Mouse (Mus musculus): ENCODE data around the gene Fhdc1. TPM values are rescaled to one million over a fixed set of nuclear protein-coding genes. Genes with fewer than 3 reads are reported as not detected.

Fhdc1 gene
- polyA plus RNA-seq, 1 experiment from 2014 or later: 5.8 TPM

DNA sequence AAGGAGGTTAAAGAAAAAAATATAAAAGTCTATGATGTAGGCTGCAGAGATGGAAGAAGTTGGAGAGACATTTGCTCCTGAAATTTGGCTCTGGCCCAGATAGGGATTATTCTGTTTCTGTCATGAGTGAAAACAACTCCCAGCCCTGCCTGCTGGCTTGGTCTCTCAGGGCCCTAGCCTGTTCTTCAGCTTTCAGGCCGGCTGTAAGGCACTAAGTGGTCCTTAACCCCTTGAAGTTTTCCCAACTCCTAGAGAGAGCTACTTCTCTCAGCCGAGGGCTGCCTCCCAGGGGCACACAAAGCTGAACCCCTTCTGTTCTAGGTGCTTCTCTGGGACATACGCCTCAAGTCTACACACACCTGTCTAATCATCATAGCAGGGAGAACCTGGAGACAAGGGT lies 7.7 kb downstream of the Fhdc1 start:
- no peaks in the 10 kb centered on the region for H3K36me3 ChIP-seq
- no peak for ATAC-seq (ENCODE audit: low FRiP score)
- no peak overlapping the region for H3K9ac ChIP-seq
- WGBS: 56% methylated on average over 3 of the region's 3 CpGs
- H3K4me2 ChIP-seq (replicated peaks): no peak overlapping the region
- no peaks in the 10 kb centered on the region for H3K9me3 ChIP-seq (replicated peaks)
- peaks cover 13% of the 10 kb centered on the region for H3K27me3 ChIP-seq
- no peak overlapping the region for H3K4me3 ChIP-seq
- H3K27ac ChIP-seq: no peak overlapping the region
- H3K4me1 ChIP-seq: 0 out of 2 replicates have a peak, but pooled peaks cover 4% of the 10 kb centered on the region

DNA sequence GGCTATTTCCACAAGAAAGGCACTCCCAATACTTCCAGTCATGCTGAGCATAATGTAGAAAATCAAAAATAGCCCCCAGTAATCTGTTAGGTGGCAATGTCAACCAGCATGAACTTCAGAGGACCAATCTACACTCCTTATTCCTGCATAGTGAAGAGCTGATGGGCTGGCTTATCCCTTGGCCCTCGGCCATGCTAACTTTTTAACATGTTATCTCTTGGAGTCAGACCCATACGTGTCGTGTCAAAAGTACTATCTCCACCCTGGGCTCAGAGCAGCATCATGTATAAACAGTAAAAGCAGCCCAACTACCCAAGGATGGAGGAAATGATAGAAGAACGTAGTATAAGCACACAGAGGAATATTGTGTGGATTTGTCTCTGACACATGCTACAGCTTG lies 9.1 kb downstream of the Fhdc1 start:
- no peak overlapping the region for H3K27ac ChIP-seq
- H3K4me1 ChIP-seq: 0 out of 2 replicates have a peak, but pooled peaks cover 4% of the 10 kb centered on the region
- H3K36me3 ChIP-seq: no peaks in the 10 kb centered on the region
- 0 out of 2 replicates have a peak, but pooled peaks cover 5% of the 10 kb centered on the region for H3K27me3 ChIP-seq
- no peak overlapping the region for H3K4me3 ChIP-seq
- H3K9me3 ChIP-seq (replicated peaks): no peaks in the 10 kb centered on the region
- H3K4me2 ChIP-seq (replicated peaks): no peak overlapping the region
- ATAC-seq (ENCODE audit: low FRiP score): no peak
- 85% methylated on average over 4 of the region's 4 CpGs for WGBS
- no peak overlapping the region for H3K9ac ChIP-seq

DNA sequence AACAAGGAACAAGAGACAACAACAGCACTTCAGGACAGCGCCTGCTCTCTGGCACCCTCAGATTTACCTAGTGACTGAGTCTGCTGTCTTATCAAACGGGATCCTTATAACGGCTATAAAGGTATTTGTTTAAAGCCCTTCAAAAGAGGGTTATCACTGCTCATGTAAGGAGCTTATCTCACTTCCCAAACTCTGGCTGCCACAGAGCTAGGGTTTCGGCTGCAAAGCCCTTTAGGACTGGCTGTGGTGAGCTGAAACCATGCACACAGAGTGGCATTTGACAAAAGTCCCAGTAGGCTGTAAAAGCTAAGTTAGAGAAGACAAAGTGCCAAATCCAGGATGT lies 12.1 kb downstream of the Fhdc1 start:
- Histone ChIP-seq H3K9me3 (replicated peaks) (no peaks in the 10 kb centered on the region), H3K9ac (no peak overlapping the region), H3K4me2 (replicated peaks) (no peak overlapping the region), H3K27me3 (no peaks in the 10 kb centered on the region), H3K27ac (no peak overlapping the region), H3K36me3 (no peaks in the 10 kb centered on the region), H3K4me1 (no peaks in the 10 kb centered on the region), H3K4me3 (no peak overlapping the region)
- ATAC-seq (ENCODE audit: low FRiP score): no peak
- WGBS: 52% methylated on average over 4 of the region's 4 CpGs

GRCm38 (mm10) chr3:84467419-84468110 lies 12.7 kb downstream of the Fhdc1 start:
- no peaks in the 10 kb centered on the region for H3K36me3 ChIP-seq
- no peak overlapping the region for H3K27ac ChIP-seq
- no peaks in the 10 kb centered on the region for H3K4me1 ChIP-seq
- 68% methylated on average over 10 of the region's 10 CpGs for WGBS
- no peak for ATAC-seq (ENCODE audit: low FRiP score)
- no peak overlapping the region for H3K9ac ChIP-seq
- H3K9me3 ChIP-seq (replicated peaks): no peaks in the 10 kb centered on the region
- no peak overlapping the region for H3K4me3 ChIP-seq
- no peaks in the 10 kb centered on the region for H3K27me3 ChIP-seq
- no peak overlapping the region for H3K4me2 ChIP-seq (replicated peaks)

- no peak for ATAC-seq (ENCODE audit: low FRiP score)
- 82% methylated on average over 6 of the region's 6 CpGs for WGBS
Measured at GRCm38 (mm10) chr3:84465822-84466500, 14.3 kb downstream of the Fhdc1 start.

GRCm38 (mm10) chr3:84461687-84462086 lies 18.5 kb downstream of the Fhdc1 start:
- Histone ChIP-seq H3K4me3 (no peak overlapping the region), H3K27me3 (peaks cover 4% of the 10 kb centered on the region; the same call in 1 of the 2 replicates), H3K9me3 (replicated peaks) (no peaks in the 10 kb centered on the region), H3K36me3 (no peaks in the 10 kb centered on the region), H3K27ac (peak overlapping the region; percentile 30; the same call in 1 of the 2 replicates), H3K4me2 (replicated peaks) (no peak overlapping the region), H3K4me1 (peaks cover 18% of the 10 kb centered on the region), H3K9ac (no peak overlapping the region)
- WGBS: 60% methylated on average over 1 of the region's 4 CpGs
- no peak for ATAC-seq (ENCODE audit: low FRiP score)

More at GRCm38 (mm10) chr3:84465822-84466500, 14.3 kb downstream of the Fhdc1 start:
- Histone ChIP-seq H3K9ac (no peak overlapping the region), H3K27ac (no peak overlapping the region), H3K4me2 (replicated peaks) (no peak overlapping the region), H3K4me3 (no peak overlapping the region), H3K4me1 (peaks cover 11% of the 10 kb centered on the region), H3K9me3 (replicated peaks) (no peaks in the 10 kb centered on the region), H3K36me3 (no peaks in the 10 kb centered on the region), H3K27me3 (no peaks in the 10 kb centered on the region)

GRCm38 (mm10) chr3:84460952-84461351 lies 19.3 kb downstream of the Fhdc1 start:
- H3K27ac ChIP-seq: peak overlapping the region; percentile 30; the same call in 1 of the 2 replicates
- no peak for ATAC-seq (ENCODE audit: low FRiP score)
- H3K9ac ChIP-seq: no peak overlapping the region
- WGBS: 27% methylated on average over 12 of the region's 12 CpGs
- peaks cover 4% of the 10 kb centered on the region; the same call in 1 of the 2 replicates for H3K27me3 ChIP-seq
- H3K4me3 ChIP-seq: no peak overlapping the region
- peaks cover 18% of the 10 kb centered on the region for H3K4me1 ChIP-seq
- H3K36me3 ChIP-seq: no peaks in the 10 kb centered on the region
- no peaks in the 10 kb centered on the region for H3K9me3 ChIP-seq (replicated peaks)
- no peak overlapping the region for H3K4me2 ChIP-seq (replicated peaks)

DNA sequence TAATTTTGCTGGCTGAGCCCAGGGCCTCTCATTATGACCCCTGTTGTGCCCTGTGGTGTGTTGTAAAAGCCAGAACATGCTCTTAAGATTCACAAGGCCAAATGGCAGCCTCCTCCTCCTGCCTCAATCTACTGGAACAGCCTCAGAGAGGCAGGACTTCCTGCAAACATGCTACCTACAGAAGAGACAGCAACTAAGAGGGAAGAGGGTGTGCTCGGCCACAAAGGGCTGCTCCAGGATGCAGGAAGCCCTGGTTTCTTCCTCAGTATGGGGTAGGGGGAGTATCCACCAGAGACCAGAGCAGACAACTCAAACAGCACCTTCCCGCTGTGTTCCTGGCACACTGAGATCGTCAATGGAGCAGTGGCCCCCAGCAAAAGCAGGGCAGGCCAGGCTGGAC lies 19.7 kb downstream of the Fhdc1 start:
- ATAC-seq (ENCODE audit: low FRiP score): no peak

DNA sequence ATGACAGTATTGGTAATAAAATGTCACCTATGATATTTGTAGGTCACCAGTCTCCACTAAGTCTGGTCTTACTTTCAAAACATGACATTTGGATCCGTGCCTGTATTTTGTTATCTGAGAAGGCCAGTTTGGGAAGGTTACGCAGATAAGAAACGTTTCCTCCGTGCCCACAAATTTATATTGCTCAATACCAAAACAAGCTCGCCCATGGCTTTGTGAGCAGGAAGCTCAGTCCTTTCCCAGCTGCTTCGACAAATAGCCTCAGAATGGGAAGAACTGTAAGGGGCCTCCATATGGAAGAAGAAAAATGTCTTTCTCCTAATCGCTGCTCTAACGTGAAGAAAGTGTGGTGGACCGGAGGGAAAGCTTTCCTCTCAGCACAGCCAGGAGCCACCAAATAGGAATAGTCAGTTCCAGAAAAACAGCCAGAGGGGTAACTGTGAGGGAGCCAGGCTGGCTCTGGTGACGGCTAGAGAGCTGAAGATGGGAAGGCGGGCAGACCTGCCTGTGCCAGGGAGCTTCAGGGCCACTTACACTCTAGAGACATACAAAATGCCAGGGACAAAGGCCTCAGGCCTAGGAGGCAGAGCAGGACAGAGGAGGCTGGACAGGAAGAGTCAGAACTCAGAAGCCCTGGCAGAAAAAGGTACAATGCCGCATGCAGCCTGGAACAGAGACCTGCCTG lies 24.4 kb downstream of the Fhdc1 start:
- Histone ChIP-seq H3K4me2 (replicated peaks) (no peak overlapping the region), H3K9ac (no peak overlapping the region), H3K4me3 (no peak overlapping the region), H3K27me3 (peaks cover 4% of the 10 kb centered on the region; the same call in 1 of the 2 replicates), H3K9me3 (replicated peaks) (no peaks in the 10 kb centered on the region), H3K36me3 (no peaks in the 10 kb centered on the region), H3K4me1 (peaks cover 6% of the 10 kb centered on the region), H3K27ac (no peak overlapping the region)
- no peak for ATAC-seq (ENCODE audit: low FRiP score)
- 82% methylated on average over 12 of the region's 12 CpGs for WGBS

More for the DNA sequence above, 19.7 kb downstream of the Fhdc1 start:
- peaks cover 4% of the 10 kb centered on the region; the same call in 1 of the 2 replicates for H3K27me3 ChIP-seq
- no peak overlapping the region for H3K27ac ChIP-seq
- WGBS: 32% methylated on average over 3 of the region's 3 CpGs
- no peak overlapping the region for H3K4me2 ChIP-seq (replicated peaks)
- peaks cover 18% of the 10 kb centered on the region for H3K4me1 ChIP-seq
- no peak overlapping the region for H3K9ac ChIP-seq
- H3K9me3 ChIP-seq (replicated peaks): no peaks in the 10 kb centered on the region
- H3K4me3 ChIP-seq: no peak overlapping the region
- H3K36me3 ChIP-seq: no peaks in the 10 kb centered on the region

- no peak overlapping the region for H3K4me2 ChIP-seq (replicated peaks)
- H3K9ac ChIP-seq: no peak overlapping the region
- H3K27ac ChIP-seq: no peak overlapping the region
- H3K4me3 ChIP-seq: no peak overlapping the region
- WGBS: 66% methylated on average over 3 of the region's 3 CpGs
- peaks cover 9% of the 10 kb centered on the region for H3K4me1 ChIP-seq
- peaks cover 7% of the 10 kb centered on the region; the same call in 1 of the 2 replicates for H3K27me3 ChIP-seq
- no peaks in the 10 kb centered on the region for H3K9me3 ChIP-seq (replicated peaks)
- no peaks in the 10 kb centered on the region for H3K36me3 ChIP-seq
- no peak for ATAC-seq (ENCODE audit: low FRiP score)
Measured at GRCm38 (mm10) chr3:84450651-84451050, 29.6 kb downstream of the Fhdc1 start.

GRCm38 (mm10) chr3:84449015-84449414 lies 31.2 kb downstream of the Fhdc1 start:
- no peak overlapping the region for H3K4me3 ChIP-seq
- no peak overlapping the region for H3K4me2 ChIP-seq (replicated peaks)
- no peak overlapping the region for H3K27ac ChIP-seq
- H3K9ac ChIP-seq: no peak overlapping the region
- no peaks in the 10 kb centered on the region for H3K36me3 ChIP-seq
- H3K9me3 ChIP-seq (replicated peaks): no peaks in the 10 kb centered on the region
- ATAC-seq (ENCODE audit: low FRiP score): no peak
- WGBS: 74% methylated on average over 9 of the region's 9 CpGs
- peaks cover 9% of the 10 kb centered on the region for H3K4me1 ChIP-seq
- H3K27me3 ChIP-seq: peaks cover 7% of the 10 kb centered on the region; the same call in 1 of the 2 replicates

DNA sequence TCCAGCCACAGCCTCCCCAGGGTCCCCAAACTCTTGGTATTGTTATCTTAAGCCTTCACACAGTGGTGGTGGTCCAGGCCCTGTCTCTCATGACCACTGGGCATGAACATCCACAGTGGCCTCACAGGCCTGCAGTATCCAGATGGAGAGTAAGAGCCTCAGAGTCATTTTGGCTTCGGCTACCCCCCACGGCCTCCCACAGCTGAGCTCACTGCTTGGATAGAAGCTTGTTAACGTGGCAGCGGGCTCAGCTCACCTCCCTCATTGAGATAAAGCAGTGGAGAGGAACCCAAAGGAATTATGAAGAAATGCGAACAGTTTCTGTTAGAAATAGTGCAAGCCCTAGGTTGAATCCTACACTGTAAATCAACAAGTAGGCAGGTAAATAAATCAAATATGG lies 32.4 kb downstream of the Fhdc1 start:
- H3K9me3 ChIP-seq (replicated peaks): no peaks in the 10 kb centered on the region
- H3K4me1 ChIP-seq: peaks cover 9% of the 10 kb centered on the region
- no peaks in the 10 kb centered on the region for H3K36me3 ChIP-seq
- WGBS: 63% methylated on average over 5 of the region's 5 CpGs
- peaks cover 7% of the 10 kb centered on the region; the same call in 1 of the 2 replicates for H3K27me3 ChIP-seq
- no peak overlapping the region for H3K9ac ChIP-seq
- no peak overlapping the region for H3K4me2 ChIP-seq (replicated peaks)
- no peak overlapping the region for H3K4me3 ChIP-seq
- no peak for ATAC-seq (ENCODE audit: low FRiP score)
- no peak overlapping the region; the same call in 1 of the 2 replicates for H3K27ac ChIP-seq

All from hindbrain, embryonic 12.5 days (tissue).